Mouse (Mus musculus) myocyte (in vitro differentiated cells): ENCODE data around the gene Rangrf. TPM values are rescaled to one million over a fixed set of nuclear protein-coding genes. Genes with fewer than 3 reads are reported as not detected.

Experiments
- H3K27me3 ChIP-seq: one replicate; pipeline ENCODE4 v1.6.1; 2011; ENCODE audit not compliant: control insufficient read depth, insufficient read depth, insufficient read length
- H3K36me3 ChIP-seq: one replicate; pipeline ENCODE4 v1.6.1; 2011; ENCODE audit not compliant: control insufficient read depth, insufficient read depth
- H3K4me2 ChIP-seq: one replicate; pipeline ENCODE4 v1.6.1; 2011; ENCODE audit warnings: low read depth, control low read depth
- H3K4me3 ChIP-seq: one replicate; pipeline ENCODE4 v1.5.1; 2011; ENCODE audit warnings: mild to moderate bottlenecking, control low read depth, moderate library complexity
- H3K79me2 ChIP-seq: one replicate; pipeline ENCODE4 v1.6.1; 2011; ENCODE audit not compliant: control insufficient read depth, insufficient read depth
- H3ac ChIP-seq: one replicate; pipeline ENCODE4 v1.6.1; 2011; ENCODE audit not compliant: control insufficient read depth, insufficient read length
- CEBPB ChIP-seq: IDR thresholded peaks from 2 replicates; pipeline ENCODE4 v1.6.1; 2011; ENCODE audit warnings: mild to moderate bottlenecking, moderate library complexity; ENCODE audit not compliant: poor library complexity, insufficient read depth, severe bottlenecking
- E2F4 ChIP-seq: IDR thresholded peaks from one replicate; pipeline ENCODE4 v1.6.1; 2011; ENCODE audit warnings: mild to moderate bottlenecking, control low read depth, moderate library complexity; ENCODE audit not compliant: insufficient read depth
- MAX ChIP-seq: IDR thresholded peaks from one replicate; pipeline ENCODE4 v1.6.1; 2011; ENCODE audit warnings: low read depth, mild to moderate bottlenecking, control low read depth
- MYOD1 ChIP-seq, 3 experiments: IDR thresholded peaks; one replicate each; pipeline ENCODE4 v1.6.1; 2011; ENCODE audit warnings: control low read depth in 2 of 3, low read depth in 2 of 3, mild to moderate bottlenecking in 2 of 3, moderate library complexity in 1 of 3; ENCODE audit not compliant: insufficient read length in 2 of 3, control insufficient read depth in 1 of 3
- MYOG ChIP-seq, 3 experiments: IDR thresholded peaks; one replicate each; pipeline ENCODE4 v1.6.1; 2011; ENCODE audit warnings: control low read depth in 2 of 3, low read depth in 2 of 3, mild to moderate bottlenecking in 2 of 3; ENCODE audit not compliant: insufficient read length in 2 of 3, control insufficient read depth in 1 of 3, insufficient read depth in 1 of 3
- POLR2A ChIP-seq: IDR thresholded peaks from one replicate; pipeline ENCODE4 v1.6.1; 2011; ENCODE audit warnings: low read depth, mild to moderate bottlenecking, control low read depth, moderate library complexity; ENCODE audit not compliant: insufficient read length
- POLR2AphosphoS2 ChIP-seq: IDR thresholded peaks from one replicate; pipeline ENCODE4 v1.6.1; 2011; ENCODE audit warnings: low read depth, control low read depth; ENCODE audit not compliant: insufficient read length
- REST ChIP-seq: IDR thresholded peaks from one replicate; pipeline ENCODE4 v1.6.1; 2011; ENCODE audit warnings: mild to moderate bottlenecking, control low read depth, moderate library complexity; ENCODE audit not compliant: insufficient read depth, insufficient read length
- SRF ChIP-seq: IDR thresholded peaks from one replicate; pipeline ENCODE4 v1.6.1; 2011; ENCODE audit warnings: low read depth; ENCODE audit not compliant: control insufficient read depth, insufficient read length
- TCF12 ChIP-seq: IDR thresholded peaks from one replicate; pipeline ENCODE4 v1.6.1; 2011; ENCODE audit warnings: mild to moderate bottlenecking, control low read depth; ENCODE audit not compliant: poor library complexity, insufficient read depth, severe bottlenecking
- TCF3 ChIP-seq: IDR thresholded peaks from one replicate; pipeline ENCODE4 v1.6.1; 2011; ENCODE audit warnings: low read depth, control low read depth; ENCODE audit not compliant: insufficient read length
- USF1 ChIP-seq: IDR thresholded peaks from one replicate; pipeline ENCODE4 v1.6.1; 2011; ENCODE audit warnings: low read depth, mild to moderate bottlenecking, control low read depth, moderate library complexity
- polyA plus RNA-seq: library from polyadenylated mRNA; unstranded; fragments of >200 nt; fragmentation: generic; extraction: Trizol; gene quantifications from one replicate; pipeline ENCODE4 v1.2.1, GENCODE M21; 2012; ENCODE audit warnings: missing spikeins

Gene Rangrf
- polyA plus RNA-seq, 1 experiment, result 56.4 TPM

- Histone ChIP-seq H3K36me3 (no peaks in the 10 kb centered on the region), H3K4me3 (no peak within 1 kb of the TSS), H3K4me2 (no peak within 1 kb of the TSS), H3K79me2 (no peaks in the 10 kb centered on the region), H3K27me3 (peaks cover 9% of the 10 kb centered on the region), H3ac (no peak within 1 kb of the TSS)
- no peak for TF ChIP-seq POLR2A
These were observed 48.0 kb downstream of the Rangrf start, which contains the start of gene Odf4 for GRCm38 (mm10) chr11:68926981-68927380. Gene Odf4 (minus strand): TSS chr11:68927081.

DNA sequence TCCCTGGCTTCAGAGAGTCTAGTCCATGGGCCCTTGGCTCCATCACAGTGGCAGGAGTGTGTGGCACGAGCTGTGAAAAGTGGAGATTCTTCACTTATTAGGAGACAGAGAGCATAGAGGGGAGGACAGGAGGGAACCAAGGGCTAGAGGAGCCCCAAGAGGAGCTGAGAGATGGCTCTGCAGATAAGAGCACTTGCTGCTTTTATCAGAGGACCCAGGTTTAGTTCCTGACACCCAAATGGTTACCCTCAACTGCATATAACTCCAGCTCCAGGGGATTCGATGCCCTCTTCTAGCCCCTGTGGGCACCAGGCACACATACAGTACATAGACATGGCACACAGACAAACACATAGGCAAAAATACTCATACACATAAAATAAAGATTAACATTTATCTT is 50.2 kb downstream of the Rangrf start:
- H3K27me3 ChIP-seq, result peaks cover 9% of the 10 kb centered on the region
- H3K36me3 ChIP-seq, result no peaks in the 10 kb centered on the region
- H3ac ChIP-seq, result no peak overlapping the region
- no peak overlapping the region for H3K4me3 ChIP-seq
- no peak overlapping the region for H3K4me2 ChIP-seq
- TF ChIP-seq MYOG (IDR thresholded peaks at IDR 0.05; ENCODE audit: control insufficient read depth in 1 of 3, insufficient read depth in 1 of 3, insufficient read length in 2 of 3, low read depth in 2 of 3) (no peak), POLR2A (no peak), USF1 (no peak), MYOD1 (IDR thresholded peaks at IDR 0.05; ENCODE audit: control insufficient read depth in 1 of 3, insufficient read length in 2 of 3, low read depth in 2 of 3) (no peak), TCF3 (no peak), TCF12 (no peak), CEBPB (no peak), REST (no peak), MAX (no peak), E2F4 (no peak), POLR2AphosphoS2 (no peak), SRF (no peak)
- H3K79me2 ChIP-seq, result no peaks in the 10 kb centered on the region

DNA sequence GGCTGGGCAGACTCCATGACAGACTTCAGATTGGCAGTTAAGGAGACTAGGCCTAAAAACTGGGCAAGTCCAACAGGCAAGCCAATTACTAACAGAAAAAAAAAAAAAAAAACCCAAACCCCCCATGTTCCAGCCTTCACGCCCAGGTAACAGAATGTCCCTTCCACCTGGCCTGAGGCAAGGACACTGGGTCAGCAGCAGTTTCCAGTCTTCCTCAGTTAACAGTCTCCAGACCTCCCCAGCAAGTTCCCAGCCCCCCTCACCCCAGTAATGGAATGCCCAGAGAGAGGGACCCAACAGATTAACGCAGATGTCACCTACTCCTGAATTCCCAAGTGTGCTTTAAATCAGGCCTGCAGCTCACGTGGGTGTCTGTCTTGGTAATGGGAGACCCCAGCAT is 51.8 kb downstream of the Rangrf start:
- TF ChIP-seq MYOG (IDR thresholded peaks at IDR 0.05; ENCODE audit: control insufficient read depth in 1 of 3, insufficient read depth in 1 of 3, insufficient read length in 2 of 3, low read depth in 2 of 3) (no peak), REST (no peak), USF1 (no peak), MAX (no peak)
- Histone ChIP-seq H3K4me2 (no peak overlapping the region), H3ac (no peak overlapping the region), H3K27me3 (peaks cover 9% of the 10 kb centered on the region), H3K79me2 (no peaks in the 10 kb centered on the region), H3K36me3 (no peaks in the 10 kb centered on the region), H3K4me3 (no peak overlapping the region)

Other genes starting within 250 kb of the Rangrf start
- gene Ndel1, start 103.3 kb downstream of the Rangrf start, polyA plus RNA-seq, result 36.7 TPM
- gene Rnf222, start 86.6 kb downstream of the Rangrf start, polyA plus RNA-seq, result not detected
- 695 TPM for gene Rpl26, start 73.6 kb downstream of the Rangrf start, polyA plus RNA-seq
- not detected for gene Odf4, start 48.1 kb downstream of the Rangrf start, polyA plus RNA-seq
- 0.49 TPM for gene Arhgef15, start 17.7 kb downstream of the Rangrf start, polyA plus RNA-seq
- gene Slc25a35, start 7.1 kb downstream of the Rangrf start, polyA plus RNA-seq, result 2.3 TPM
- 9.1 TPM for gene Pfas, start 33.3 kb upstream of the Rangrf start, polyA plus RNA-seq
- 29.1 TPM for gene Ctc1, start 40.7 kb upstream of the Rangrf start, polyA plus RNA-seq
- 28.2 TPM for gene Aurkb, start 70.5 kb upstream of the Rangrf start, polyA plus RNA-seq
- gene Borcs6, start 84.5 kb upstream of the Rangrf start, polyA plus RNA-seq, result 27.2 TPM
- 29.5 TPM for gene Tmem107, start 95.6 kb upstream of the Rangrf start, polyA plus RNA-seq
- 51.8 TPM for gene Vamp2, start 113.3 kb upstream of the Rangrf start, polyA plus RNA-seq
- gene Per1, start 120.0 kb upstream of the Rangrf start, polyA plus RNA-seq, result 8.9 TPM
- 0.28 TPM for gene Hes7, start 145.2 kb upstream of the Rangrf start, polyA plus RNA-seq
- 0.78 TPM for gene 9130213A22Rik, start 147.4 kb upstream of the Rangrf start, polyA plus RNA-seq
- gene Aloxe3, start 150.7 kb upstream of the Rangrf start, polyA plus RNA-seq, result 0.01 TPM
- not detected for gene Alox12b, start 181.8 kb upstream of the Rangrf start, polyA plus RNA-seq
- gene Alox8, start 222.7 kb upstream of the Rangrf start, polyA plus RNA-seq, result not detected